Mouse (Mus musculus): ENCODE results near the gene Dusp11. TPM values are rescaled to one million over a fixed set of nuclear protein-coding genes. Genes with fewer than 3 reads are reported as not detected.
"Not testable (repeated sequence)": the region's sequence is repeated elsewhere in the genome, so short reads cannot be mapped to it uniquely, and the experiment has no call there.

Gene Dusp11
- polyA plus RNA-seq, 1 experiment from 2014 or later: 29.0 TPM

DNA sequence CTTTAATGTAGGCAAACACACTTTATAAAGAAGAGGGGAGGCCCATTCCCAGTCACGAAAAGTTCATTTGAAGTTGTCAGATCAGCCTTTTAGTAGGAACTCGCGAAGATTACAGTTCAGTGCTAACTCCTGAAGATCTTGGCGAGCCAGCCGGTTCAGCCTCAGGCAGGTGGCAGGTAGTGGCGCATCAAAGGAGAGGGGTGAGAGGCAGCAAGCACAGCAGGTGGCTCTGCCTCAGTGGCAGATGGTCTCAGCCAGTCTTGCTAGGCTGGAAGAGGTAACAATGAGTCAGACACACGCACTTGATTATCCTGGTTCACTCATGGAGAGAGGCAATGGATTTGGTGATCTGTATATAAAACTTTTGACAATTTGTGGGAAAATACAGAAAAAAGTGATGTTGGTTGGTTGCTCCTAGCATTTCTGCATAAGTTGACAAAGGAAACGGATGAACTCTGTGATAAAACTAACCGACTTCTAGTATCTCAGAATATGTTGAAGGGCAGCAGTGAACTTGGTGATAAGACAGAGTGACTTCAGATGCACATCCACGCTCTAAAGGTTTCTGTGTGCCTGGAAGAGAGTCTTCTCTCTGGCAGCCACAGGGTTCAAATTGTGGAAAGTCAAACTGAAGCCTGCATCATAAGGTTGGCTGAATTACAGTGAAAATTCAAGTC is 13.6 kb upstream of the Dusp11 start:
- WGBS (ENCODE audit: insufficient replicate concordance): 26% methylated on average over 10 of the region's 10 CpGs
- Histone ChIP-seq H3K36me3 (no peaks in the 10 kb centered on the region), H3K4me2 (no peak overlapping the region), H3K4me3 (replicated peaks) (no peak overlapping the region), H3K9ac (no peak overlapping the region), H3K27me3 (no peaks in the 10 kb centered on the region), H3K9me3 (replicated peaks) (no peaks in the 10 kb centered on the region), H3K4me1 (replicated peaks) (peaks cover 12% of the 10 kb centered on the region), H3K27ac (peak overlapping the region; percentile 47)
- ATAC-seq (ENCODE audit: low read depth) (peak; percentile 57; the same call in 1 of the 2 replicates), DNase-seq (no peak)

DNA sequence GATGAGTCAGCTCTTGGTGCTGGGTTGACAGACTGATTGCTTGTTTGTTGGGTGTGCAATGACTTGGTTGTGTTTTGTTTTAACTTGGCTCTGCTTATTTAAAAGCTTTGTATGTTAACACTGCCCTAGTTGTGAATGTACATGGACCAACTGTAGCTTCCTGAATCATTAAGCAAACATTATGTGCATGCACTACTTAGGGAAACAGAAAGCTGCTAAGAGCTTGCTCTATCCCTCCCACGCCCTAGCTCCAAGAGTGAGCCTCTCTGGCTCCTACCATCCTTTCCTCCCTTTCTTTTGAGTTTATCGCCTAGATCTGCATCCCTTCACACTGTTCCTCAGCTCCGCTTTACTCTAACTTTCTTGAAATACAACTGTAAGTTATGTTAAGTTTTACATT is 11.9 kb upstream of the Dusp11 start:
- no peak overlapping the region for H3K4me3 ChIP-seq (replicated peaks)
- H3K9me3 ChIP-seq (replicated peaks): no peaks in the 10 kb centered on the region
- no peak overlapping the region for H3K27ac ChIP-seq
- no peaks in the 10 kb centered on the region for H3K36me3 ChIP-seq
- no peak overlapping the region for H3K4me2 ChIP-seq
- no peak for ATAC-seq (ENCODE audit: low read depth)
- no peak for DNase-seq
- H3K9ac ChIP-seq: no peak overlapping the region
- peaks cover 12% of the 10 kb centered on the region for H3K4me1 ChIP-seq (replicated peaks)
- whole genome bisulfite sequencing (ENCODE audit: insufficient replicate concordance): 71% methylated on average over 3 of the region's 3 CpGs
- H3K27me3 ChIP-seq: no peaks in the 10 kb centered on the region

GRCm38 (mm10) chr6:85972699-85973098 is 11.2 kb upstream of the Dusp11 start:
- ATAC-seq (ENCODE audit: low read depth) (no peak), DNase-seq (no peak)
- no peaks in the 10 kb centered on the region for H3K9me3 ChIP-seq (replicated peaks)
- no peak overlapping the region for H3K27ac ChIP-seq
- H3K9ac ChIP-seq: no peak overlapping the region
- no peaks in the 10 kb centered on the region for H3K27me3 ChIP-seq
- H3K4me2 ChIP-seq: no peak overlapping the region
- WGBS (ENCODE audit: insufficient replicate concordance): 66% methylated on average over 3 of the region's 3 CpGs
- no peaks in the 10 kb centered on the region for H3K36me3 ChIP-seq
- peaks cover 12% of the 10 kb centered on the region for H3K4me1 ChIP-seq (replicated peaks)
- no peak overlapping the region for H3K4me3 ChIP-seq (replicated peaks)

DNA sequence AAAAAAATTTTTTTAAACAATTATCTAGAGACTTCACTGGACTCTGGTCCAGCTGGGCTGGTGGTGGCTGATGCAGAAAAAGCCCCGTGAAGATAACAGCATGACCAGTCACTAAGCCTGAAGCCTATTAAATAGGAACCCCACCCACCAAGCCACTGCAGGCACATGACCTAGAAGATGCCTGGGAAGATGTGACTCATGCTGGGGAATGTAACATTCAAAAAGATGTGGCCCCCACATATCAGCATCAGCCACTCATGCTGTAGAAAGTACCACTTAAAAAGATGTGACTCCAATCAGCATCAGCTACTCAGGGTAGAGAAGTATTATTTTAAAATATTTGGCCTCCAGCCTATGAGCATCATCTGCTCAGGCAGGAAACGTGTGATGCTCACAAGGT is 8.4 kb upstream of the Dusp11 start:
- no peak for ATAC-seq (ENCODE audit: low read depth)
- WGBS (ENCODE audit: insufficient replicate concordance): 41% methylated on average over 2 of the region's 2 CpGs

DNA sequence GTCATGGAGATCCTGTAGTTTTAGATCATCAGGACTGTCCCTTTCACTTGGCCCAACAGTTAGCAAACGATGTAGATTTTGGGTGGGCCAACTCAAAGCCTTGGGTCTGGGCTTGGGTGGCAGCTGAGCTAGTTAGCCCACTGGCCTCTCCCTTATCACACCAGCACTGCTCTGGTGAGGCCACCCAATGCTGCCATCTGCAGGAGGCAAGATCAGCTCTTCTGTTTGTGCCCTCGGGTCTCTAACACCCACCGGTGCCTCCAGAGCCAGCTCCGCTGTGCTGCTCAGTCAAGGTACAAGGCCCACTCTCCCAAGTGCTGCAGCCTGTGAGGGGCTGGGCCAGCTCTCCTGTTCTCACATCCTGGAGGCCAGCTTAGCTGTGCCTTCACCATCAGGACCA is 5.2 kb upstream of the Dusp11 start:
- peak; percentile 12; the same call in 1 of the 2 replicates for ATAC-seq (ENCODE audit: low read depth)
- H3K27ac ChIP-seq: no peak overlapping the region

More for the DNA sequence above, 8.4 kb upstream of the Dusp11 start:
- Histone ChIP-seq H3K4me1 (replicated peaks) (peaks cover 14% of the 10 kb centered on the region), H3K27ac (no peak overlapping the region), H3K27me3 (no peaks in the 10 kb centered on the region), H3K4me2 (no peak overlapping the region), H3K36me3 (no peaks in the 10 kb centered on the region), H3K9ac (no peak overlapping the region), H3K9me3 (replicated peaks) (no peaks in the 10 kb centered on the region), H3K4me3 (replicated peaks) (no peak overlapping the region)
- DNase-seq: no peak

GRCm38 (mm10) chr6:85966081-85966480 is 4.6 kb upstream of the Dusp11 start:
- not testable (repeated sequence) for H3K9me3 ChIP-seq (replicated peaks); H3K9ac ChIP-seq; ATAC-seq (ENCODE audit: low read depth); H3K36me3 ChIP-seq; DNase-seq; H3K27me3 ChIP-seq; H3K4me3 ChIP-seq (replicated peaks); H3K27ac ChIP-seq; H3K4me2 ChIP-seq
- H3K4me1 ChIP-seq (replicated peaks): peaks cover 19% of the 10 kb centered on the region
- 65% methylated on average over 6 of the region's 6 CpGs for WGBS (ENCODE audit: insufficient replicate concordance)

More for the DNA sequence above, 5.2 kb upstream of the Dusp11 start:
- Histone ChIP-seq H3K4me3 (replicated peaks) (no peak overlapping the region), H3K27me3 (no peaks in the 10 kb centered on the region), H3K4me2 (no peak overlapping the region), H3K36me3 (no peaks in the 10 kb centered on the region), H3K4me1 (replicated peaks) (peaks cover 19% of the 10 kb centered on the region), H3K9ac (no peak overlapping the region), H3K9me3 (replicated peaks) (no peaks in the 10 kb centered on the region)
- 52% methylated on average over 4 of the region's 4 CpGs for WGBS (ENCODE audit: insufficient replicate concordance)
- peak; percentile 11 for DNase-seq

DNA sequence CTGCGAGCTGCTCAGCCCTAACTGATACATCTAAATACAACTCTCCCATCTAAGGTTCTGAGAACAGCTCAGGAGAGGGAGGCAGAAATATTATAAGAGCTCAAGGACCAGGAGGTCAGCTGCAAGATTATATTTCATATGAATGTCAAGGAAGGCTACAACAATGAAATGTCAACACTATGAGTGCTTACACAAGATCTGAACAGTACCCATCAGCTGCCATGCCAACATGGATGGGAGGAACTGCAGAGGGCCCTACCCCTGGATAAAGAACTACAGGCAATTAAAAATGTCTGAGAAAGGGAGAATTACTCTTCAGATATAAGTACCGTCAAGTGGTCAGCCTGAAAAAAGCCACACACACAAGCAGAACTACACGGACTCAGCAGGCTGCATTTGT is 3.9 kb downstream of the Dusp11 start:
- no peak for ATAC-seq (ENCODE audit: low read depth)
- no peak overlapping the region for H3K4me3 ChIP-seq (replicated peaks)
- DNase-seq: no peak
- WGBS (ENCODE audit: insufficient replicate concordance): 82% methylated on average over 3 of the region's 3 CpGs
- peaks cover 15% of the 10 kb centered on the region for H3K4me1 ChIP-seq (replicated peaks)
- H3K27ac ChIP-seq: no peak overlapping the region
- H3K27me3 ChIP-seq: no peaks in the 10 kb centered on the region
- no peak overlapping the region for H3K9ac ChIP-seq
- peaks cover 60% of the 10 kb centered on the region for H3K36me3 ChIP-seq
- H3K9me3 ChIP-seq (replicated peaks): no peaks in the 10 kb centered on the region
- no peak overlapping the region for H3K4me2 ChIP-seq

- H3K9ac ChIP-seq: no peak overlapping the region
- peaks cover 96% of the 10 kb centered on the region for H3K36me3 ChIP-seq
- no peaks in the 10 kb centered on the region; the same call in 1 of the 2 replicates for H3K4me1 ChIP-seq (replicated peaks)
- H3K4me3 ChIP-seq (replicated peaks): no peak overlapping the region
- ATAC-seq (ENCODE audit: low read depth) (no peak), DNase-seq (no peak)
- no peak overlapping the region for H3K4me2 ChIP-seq
- H3K27ac ChIP-seq: no peak overlapping the region
- H3K27me3 ChIP-seq: no peaks in the 10 kb centered on the region
- no peaks in the 10 kb centered on the region for H3K9me3 ChIP-seq (replicated peaks)
- WGBS (ENCODE audit: insufficient replicate concordance): 83% methylated on average over 6 of the region's 6 CpGs
Measured at GRCm38 (mm10) chr6:85948549-85948948, 12.9 kb downstream of the Dusp11 start.

GRCm38 (mm10) chr6:85942469-85942868 is 19.0 kb downstream of the Dusp11 start:
- WGBS (ENCODE audit: insufficient replicate concordance): 75% methylated on average over 3 of the region's 3 CpGs
- no peak for DNase-seq
- 0 out of 2 replicates have a peak, but pooled peaks have one; percentile 60 for ATAC-seq (ENCODE audit: low read depth)

DNA sequence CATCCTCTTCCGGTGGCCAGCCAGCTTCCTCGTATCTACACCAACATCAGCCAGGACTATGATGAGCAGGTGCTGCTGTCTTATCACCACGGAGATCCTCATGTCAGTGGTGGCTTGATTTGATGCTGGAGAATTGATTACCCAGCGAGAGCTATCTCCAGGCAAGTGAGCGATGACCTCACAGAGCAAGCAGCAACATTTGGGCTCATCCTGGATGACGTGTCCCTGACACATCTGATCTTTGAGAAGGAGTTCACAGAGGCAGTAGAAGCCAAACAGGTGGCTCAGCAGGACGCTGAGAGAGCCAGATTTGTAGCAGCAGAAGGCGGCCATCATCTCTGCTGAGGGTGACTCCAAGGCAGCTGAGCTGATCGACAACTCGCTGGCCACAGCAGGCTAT is 22.8 kb downstream of the Dusp11 start:
- ATAC-seq (ENCODE audit: low read depth) (no peak), DNase-seq (no peak)
- Histone ChIP-seq H3K4me3 (replicated peaks) (no peak overlapping the region), H3K27me3 (no peaks in the 10 kb centered on the region), H3K4me2 (no peak overlapping the region), H3K9ac (no peak overlapping the region), H3K27ac (no peak overlapping the region), H3K9me3 (replicated peaks) (no peaks in the 10 kb centered on the region), H3K4me1 (replicated peaks) (peaks cover 27% of the 10 kb centered on the region), H3K36me3 (peaks cover 20% of the 10 kb centered on the region)
- 68% methylated on average over 10 of the region's 10 CpGs for WGBS (ENCODE audit: insufficient replicate concordance)

More at GRCm38 (mm10) chr6:85942469-85942868, 19.0 kb downstream of the Dusp11 start:
- H3K9me3 ChIP-seq (replicated peaks): no peaks in the 10 kb centered on the region
- peaks cover 17% of the 10 kb centered on the region for H3K4me1 ChIP-seq (replicated peaks)
- H3K4me2 ChIP-seq: no peak overlapping the region
- no peak overlapping the region for H3K27ac ChIP-seq
- no peaks in the 10 kb centered on the region for H3K27me3 ChIP-seq
- H3K9ac ChIP-seq: no peak overlapping the region
- no peak overlapping the region for H3K4me3 ChIP-seq (replicated peaks)
- H3K36me3 ChIP-seq: peaks cover 56% of the 10 kb centered on the region

DNA sequence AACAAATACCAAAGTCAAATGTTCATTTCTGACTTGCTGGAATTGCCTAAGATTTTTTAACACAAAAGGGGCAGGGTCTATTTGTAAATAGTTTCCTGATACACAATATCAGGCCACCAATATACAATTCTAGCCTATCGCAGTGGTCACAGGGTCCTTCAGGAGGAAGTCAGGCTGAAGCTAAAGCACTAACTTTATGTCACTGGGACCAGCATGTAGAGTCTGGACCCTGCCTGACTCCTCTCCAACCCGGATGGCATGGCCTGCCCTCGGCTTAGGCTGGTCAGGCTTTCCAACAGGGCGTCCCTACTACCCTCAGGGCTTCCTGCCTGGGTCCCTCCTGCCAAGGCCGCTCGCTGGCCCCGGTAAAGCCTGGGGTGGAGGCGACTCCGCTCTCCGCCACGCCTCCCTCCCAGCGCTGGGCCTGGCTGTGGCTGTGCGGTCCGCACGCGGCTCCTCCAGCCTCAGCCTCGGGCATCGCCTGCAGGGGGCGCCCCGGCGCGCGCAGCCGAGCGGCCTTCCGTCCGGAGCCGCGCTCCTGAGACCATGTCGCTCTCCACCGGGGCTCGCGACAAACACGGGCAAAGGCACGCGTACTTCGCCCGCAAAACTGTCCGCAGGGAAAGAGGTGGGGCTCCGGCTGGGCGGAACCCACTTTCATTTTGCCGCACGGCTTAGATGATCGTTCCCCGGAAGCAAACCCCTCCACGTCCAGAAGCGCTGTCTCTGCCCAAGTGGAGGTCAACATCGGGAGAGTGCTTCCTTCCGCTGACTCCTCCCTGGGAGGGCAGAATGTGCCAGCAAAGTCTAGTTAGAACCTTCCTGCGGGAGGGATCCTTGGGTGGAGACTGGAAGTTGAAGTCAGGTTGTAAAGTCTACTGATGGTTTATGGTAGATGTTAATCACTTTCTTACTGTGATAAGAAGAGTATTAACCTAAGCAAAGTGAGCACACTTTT is 24.7 kb downstream of the Dusp11 start:
- H3K9ac ChIP-seq: peak overlapping the region; percentile 69
- not testable (repeated sequence) for H3K36me3 ChIP-seq; H3K27me3 ChIP-seq; H3K9me3 ChIP-seq (replicated peaks)
- whole genome bisulfite sequencing (ENCODE audit: insufficient replicate concordance): under 1% methylated on average over 48 of the region's 50 CpGs
- peak; percentile 96 for ATAC-seq (ENCODE audit: low read depth)
- H3K4me2 ChIP-seq: peak overlapping the region; percentile 72
- peaks cover 14% of the 10 kb centered on the region for H3K4me1 ChIP-seq (replicated peaks)
- peak overlapping the region; percentile 64 for H3K4me3 ChIP-seq (replicated peaks)
- peak; percentile 82 for DNase-seq
- peak overlapping the region; percentile 66 for H3K27ac ChIP-seq
